Mouse (Mus musculus) gastrocnemius, postnatal 4 days (tissue): Measurements from ENCODE around the gene Rab34. TPM values are rescaled to one million over a fixed set of nuclear protein-coding genes. Genes with fewer than 3 reads are reported as not detected.

Experiments
- DNase-seq, 2 experiments: peaks; one replicate each; pipeline ENCODE4 v3.0.0; 2021 to 2022; ENCODE audit warnings: low spot score in 2 of 2, mixed read lengths in 2 of 2
- total RNA-seq, 2 experiments: library from RNA; stranded (reverse); gene quantifications; 2 replicates each; pipeline ENCODE4 v1.2.3; 2021

The Rab34 gene
- total RNA-seq, 2 experiments from 2014 or later, result 43.9 to 45.7 TPM

DNA sequence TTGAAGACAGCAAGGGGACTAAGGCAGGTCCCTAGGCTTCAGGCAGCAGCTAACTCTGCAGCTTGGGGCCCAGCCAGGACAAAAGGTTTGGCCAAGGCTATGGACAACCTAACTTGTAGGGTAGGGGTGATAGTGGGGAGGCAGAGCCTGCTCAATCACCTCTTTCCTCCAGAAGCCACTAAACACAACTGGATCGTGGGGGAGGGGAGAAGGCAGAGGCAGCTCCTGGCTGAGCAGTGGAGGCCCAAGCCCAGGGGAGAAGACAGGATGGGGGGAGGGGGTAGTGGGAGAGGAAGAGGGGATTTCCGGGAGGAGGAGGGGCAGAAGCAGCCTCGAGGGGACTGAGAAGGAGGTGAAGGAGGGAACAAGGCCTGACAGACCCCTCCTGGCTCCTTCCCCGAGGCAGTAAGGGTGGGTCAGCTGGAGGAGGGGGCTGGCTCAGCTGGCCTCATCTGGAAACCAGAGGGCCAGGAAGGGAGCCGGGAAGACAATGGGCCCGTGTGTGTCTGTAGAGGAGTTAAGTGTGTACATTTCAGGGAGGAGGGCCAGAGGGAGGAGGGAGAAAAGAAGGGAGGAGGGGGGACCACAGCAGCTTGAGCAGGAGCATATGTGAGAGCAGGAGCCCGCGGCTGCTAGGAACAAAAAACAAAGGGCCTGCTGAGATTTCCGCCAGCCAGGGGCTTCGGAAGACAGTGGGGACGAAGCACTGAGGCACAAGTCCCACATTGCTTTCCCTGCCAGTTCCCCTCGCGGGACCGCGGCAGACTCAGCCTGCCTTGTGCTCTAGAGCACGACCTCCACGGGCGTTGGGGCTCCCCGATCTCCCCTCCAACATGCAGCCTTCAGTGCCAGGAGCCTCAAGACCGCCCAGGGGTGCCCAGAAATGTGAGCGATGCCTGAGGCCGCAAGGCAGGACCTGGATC is 24.3 kb upstream of the Rab34 start:
- DNase-seq, result peak; percentile 54 to 81

DNA sequence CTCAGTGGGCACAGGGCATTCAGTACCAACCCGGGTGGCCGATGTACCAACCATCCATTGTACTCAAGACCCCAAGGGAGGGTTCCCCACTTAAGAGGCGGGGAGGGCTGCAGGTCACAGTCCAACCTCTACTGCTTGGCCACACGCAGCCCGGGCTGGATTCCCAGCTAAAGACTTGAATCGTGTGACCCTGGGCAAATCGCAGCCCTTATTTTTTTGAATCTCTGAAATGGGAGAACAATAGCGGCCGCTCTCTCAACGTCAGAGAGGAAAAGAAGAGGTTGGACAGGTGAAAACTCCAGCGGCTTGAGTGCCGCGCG is 23.7 kb upstream of the Rab34 start:
- DNase-seq, result no peak

DNA sequence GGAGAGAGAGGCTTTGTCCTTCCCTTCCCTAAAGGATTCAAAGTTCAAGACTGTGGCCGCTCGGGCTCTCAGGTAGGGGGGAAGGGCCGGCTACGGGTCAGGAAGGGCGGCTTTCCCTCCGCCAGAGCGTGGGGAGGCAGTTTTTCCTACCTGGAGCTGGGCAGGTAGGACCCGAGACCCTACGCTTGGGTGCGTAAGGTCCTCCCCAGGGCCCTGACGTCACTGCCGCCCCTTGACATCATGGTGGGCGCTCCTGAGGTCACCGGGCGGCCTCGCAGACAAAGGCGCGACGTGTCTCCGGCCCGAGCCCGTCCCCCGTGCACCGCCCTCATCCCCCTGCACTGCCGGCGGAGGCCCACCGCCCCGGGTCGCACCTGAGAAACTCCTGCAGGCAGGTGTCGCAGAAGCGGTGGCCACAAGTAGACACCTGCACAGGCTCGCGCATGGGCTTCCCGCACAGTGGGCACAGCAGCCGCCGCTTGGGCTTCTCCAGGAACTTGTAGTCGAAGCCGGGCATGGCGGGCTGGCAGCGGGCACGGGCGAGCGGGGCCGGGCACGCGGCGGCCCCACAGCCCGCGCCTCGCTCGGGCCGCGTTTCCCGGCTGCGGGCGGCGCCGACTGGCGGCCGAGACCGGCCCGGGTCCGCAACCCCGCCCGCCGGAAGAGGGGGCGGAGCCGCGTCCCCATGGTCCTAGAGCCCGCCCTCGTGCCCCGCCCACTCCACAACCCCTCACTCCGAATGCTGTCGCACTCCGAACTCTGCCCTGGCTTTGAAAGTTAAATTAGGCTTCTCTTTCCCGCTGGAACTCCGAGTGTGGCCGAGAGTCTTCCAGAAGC is 23.1 kb upstream of the Rab34 start, which contains the start of gene Traf4:
TSS of gene Traf4 (minus strand) at position 666 of the 837 bp plus-strand sequence.
- DNase-seq, result peak; percentile 76 to 87

DNA sequence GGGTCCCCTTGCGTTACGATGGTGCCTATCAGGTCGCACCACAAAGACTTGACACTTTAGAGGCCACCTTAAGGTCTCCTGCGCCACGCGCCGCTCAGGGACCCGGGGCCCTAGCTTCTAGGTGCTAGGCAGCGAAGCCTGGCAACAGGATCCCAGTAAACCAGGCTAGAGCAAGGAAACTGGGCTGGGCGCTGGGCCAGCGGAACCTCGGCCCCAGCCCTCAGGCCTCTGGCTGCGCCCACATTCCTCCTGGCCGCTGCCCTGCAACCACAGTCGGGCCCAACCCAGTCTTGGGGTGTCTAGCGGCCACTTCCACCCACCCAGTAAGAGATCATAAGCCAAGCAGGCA is 22.5 kb upstream of the Rab34 start:
- DNase-seq, result no peak

DNA sequence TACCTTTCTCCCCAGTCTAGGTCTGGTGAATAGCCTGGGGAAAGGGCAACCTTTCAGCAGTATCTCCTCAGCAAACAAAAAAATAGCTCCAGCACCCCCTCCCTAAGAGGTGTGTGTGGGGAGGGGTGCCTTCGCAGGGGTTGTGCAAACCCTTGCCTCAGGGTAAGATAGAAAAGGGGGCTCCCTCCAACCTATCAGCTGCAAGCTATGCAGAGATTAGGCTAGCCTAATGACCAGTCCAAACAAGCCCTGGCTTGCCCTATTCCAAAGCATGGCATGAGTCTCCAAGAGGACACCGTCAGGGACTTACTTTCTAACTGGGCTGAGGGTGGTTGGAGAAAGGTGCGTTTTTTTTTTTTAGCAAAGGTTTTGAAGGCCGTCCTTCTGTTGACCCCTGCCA is 22.1 kb upstream of the Rab34 start:
- DNase-seq, result no peak

DNA sequence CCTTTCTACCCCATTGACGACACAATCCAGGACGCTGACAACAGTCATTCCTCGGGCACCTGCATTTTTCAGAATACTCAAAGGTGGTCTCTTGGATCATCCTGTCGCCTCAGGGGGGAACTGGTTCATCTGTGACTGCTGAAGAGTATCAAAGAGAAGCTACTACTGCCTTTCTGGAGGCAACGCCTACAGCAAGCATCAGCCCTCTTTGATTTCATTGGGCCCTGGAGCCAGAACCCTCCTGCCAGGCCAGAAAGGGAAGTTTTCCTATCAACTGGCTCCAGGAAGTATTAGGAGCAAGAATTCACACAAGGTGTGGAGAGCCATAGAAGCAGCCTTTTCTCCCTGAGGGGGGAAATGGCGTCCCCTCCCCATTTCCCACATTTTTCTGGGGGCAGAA is 21.6 kb upstream of the Rab34 start:
- DNase-seq, result no peak

DNA sequence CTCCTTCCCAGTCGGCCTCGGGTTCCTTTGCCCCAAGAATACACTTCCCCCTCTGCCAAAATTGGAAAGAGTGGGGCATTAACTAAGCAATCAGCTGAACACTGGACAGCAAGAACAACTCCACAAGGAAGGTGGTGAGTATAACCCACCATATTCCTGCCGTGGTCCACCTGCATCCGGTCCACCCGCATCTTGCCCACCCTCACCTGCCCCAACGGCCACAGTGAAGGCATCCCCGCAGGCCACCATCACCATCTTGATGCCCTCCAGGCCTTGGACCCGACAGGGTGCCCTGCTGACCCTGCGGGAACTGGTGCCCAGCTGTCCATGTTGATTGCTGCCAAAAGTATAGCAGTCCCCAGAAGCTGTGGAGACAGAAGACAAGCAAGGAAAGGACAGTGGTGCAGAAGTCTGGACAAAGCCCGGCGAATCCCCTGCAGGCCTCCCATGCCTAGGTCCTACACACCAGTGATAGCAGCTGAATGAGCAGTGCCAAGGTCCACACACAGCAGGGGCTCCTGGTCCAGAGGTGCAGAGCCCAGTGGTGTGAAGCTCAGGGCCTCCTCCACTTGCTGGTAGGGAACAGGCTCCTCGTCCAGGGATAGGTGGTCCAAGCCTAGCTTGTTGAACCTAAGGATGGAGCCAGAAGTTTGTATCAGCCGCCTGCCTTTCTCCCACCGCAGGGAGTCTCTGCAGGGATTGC is 20.8 kb upstream of the Rab34 start:
- DNase-seq, result no peak

DNA sequence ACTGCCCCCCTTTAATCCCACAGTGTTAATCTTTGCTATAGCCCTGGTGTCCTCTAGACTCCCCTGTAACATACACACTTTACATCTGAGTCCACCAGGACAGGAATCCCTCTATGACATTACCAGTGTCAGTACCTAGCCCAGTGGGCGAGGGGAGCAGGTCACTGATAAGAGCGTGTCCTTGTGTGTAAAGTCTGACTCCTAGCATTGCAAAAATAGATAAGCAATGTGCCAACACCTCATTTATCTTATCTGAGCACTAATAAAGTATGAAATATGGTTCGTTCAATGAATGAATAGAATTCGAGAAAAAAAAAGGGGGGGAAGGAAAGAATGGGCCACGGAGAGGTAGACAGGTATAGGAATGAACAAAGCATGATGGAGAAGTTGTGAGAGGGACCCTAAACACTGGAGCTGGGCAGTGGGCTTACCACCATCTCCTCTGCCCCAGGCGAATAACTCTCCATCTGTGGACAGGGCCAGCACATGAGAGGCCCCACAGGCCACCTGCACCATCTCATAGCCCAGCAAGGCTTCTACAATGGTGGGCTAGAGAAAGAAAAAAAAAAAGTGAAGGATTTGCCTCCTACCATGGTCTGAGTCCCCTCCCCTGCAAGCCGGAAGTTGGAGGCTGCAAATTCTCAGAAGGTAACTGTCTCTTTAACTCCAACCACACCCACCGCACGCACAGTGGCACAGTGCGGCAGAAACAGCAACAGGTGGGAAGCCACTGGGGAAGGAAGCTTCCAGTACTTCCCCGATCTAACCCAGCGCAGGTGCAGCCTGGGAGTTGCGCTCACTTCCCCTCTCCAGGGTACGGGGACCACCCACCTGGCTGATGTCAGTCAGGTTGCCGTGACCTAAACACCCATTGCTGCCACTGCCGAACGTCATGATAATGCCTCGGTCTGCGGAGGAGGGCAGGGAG is 19.4 kb upstream of the Rab34 start:
- no peak for DNase-seq

DNA sequence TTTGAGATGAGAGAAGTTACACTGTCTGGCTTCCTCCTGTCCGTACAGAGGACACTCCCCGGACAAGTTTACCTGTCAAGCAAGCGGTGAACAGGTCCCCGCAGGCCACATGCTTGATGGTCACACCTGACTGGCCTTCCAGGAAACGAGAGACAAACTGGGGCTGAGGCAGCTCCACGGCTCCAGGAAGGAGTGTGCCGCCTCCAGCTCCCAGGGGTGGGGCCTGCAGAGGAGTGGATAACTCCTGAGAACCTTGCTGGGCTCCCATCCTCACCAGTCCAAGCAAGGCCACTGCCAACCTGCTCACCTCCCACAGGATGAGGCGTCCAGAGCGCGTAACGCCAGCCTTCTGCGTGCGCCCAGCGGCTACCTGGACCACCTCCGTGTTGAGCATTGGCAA is 17.9 kb upstream of the Rab34 start:
- DNase-seq, result no peak

DNA sequence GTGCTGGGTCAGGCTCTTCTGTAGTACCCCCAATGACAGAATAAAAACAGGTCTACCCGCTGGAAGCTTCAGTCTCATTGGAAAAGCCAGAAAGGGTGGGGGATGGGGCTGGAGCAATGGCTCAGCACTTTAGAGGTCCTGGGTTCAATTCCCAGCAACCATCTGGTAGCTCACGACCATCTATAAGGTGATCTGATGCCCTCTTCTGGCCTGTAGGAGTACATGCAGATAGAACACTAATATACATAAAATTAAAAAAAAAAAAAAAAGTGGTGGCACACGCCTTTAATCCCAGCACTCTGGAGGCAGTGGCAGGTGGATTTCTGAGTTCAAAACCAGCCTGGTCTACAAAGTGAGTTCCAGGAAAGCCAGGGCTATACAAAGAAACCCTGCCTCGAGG is 16.9 kb upstream of the Rab34 start:
- DNase-seq, result no peak

DNA sequence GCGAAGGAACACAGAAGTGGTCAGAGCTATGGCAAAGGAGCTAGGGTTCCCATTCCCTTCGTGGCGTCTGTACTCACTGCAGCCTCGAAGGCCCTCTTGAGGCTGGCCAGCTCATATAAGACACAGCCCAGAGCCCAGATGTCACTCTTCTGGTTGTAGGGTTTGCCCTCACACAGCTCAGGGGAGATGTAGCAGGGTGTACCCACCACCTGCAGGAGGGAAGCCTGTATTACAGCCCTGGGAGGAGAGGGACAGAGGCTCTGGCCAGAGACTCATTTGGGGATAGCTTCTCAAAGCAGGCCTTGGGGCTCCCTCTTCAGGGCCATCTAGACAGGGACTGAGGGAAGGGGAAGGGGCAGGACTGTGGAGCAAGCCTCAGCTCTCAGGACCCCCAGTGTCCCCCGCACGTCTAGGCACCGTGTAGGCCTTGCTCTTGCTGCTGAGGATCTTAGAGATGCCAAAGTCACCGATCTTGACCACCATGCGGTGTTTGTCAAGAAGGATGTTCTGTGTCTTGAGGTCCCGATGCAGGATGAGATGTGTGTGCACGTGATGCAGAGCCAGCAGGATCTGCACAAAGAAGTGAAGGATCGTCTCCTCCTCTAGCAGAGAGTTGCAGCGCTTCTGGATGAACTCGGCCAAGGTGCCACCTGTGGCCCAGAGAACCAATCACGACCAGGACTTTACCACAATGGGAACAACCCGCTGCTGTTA is 16.0 kb upstream of the Rab34 start:
- DNase-seq, result no peak

DNA sequence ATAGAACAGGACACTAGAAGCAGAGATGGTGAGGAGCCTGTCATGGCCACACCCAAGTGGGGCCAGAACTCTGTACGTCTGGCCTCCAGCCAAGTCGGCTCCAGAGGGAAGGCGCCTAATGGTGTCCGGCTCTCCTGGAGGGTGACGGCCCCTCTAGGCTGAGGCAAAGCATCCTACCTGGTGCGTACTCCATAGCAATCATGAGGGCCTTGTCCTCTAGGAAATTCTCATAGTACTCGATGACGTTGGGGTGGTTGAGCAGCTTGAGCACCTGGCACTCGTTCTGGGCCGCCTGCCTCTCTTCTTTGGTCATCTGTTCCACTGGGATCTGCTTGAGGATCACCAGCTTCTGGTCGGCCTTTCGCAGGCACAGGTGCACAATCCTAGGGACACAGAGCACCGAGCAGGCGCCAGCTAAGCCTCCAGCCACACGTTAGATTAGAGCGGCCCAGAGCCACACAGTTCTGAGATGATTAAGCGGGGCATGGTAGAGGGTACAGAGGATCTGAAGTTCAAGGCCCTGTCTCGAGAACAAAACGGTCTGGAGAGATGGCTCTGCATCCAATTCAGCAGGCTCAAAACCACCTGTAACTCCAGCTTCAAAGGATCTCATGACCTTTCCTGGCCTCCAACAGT is 15.4 kb upstream of the Rab34 start:
- no peak for DNase-seq

DNA sequence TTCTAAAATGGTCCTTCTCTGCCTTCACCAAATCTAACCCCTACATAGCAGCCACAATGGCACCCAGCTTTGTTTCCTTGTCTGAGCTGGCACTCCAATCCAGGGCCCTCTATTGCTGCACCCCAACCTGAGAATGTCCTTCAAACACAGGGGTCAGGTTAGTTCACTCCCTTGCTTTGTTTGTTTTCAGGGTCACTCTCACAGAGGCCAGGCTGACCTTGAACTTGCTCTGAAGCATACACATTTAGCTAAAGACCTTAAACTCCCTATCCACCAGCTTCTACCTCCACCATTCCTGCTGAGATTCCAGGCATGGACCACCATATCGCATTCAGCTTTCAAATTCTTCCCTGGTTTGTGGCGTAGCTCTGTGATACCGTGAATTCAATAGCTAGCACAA is 13.7 kb upstream of the Rab34 start:
- no peak for DNase-seq

DNA sequence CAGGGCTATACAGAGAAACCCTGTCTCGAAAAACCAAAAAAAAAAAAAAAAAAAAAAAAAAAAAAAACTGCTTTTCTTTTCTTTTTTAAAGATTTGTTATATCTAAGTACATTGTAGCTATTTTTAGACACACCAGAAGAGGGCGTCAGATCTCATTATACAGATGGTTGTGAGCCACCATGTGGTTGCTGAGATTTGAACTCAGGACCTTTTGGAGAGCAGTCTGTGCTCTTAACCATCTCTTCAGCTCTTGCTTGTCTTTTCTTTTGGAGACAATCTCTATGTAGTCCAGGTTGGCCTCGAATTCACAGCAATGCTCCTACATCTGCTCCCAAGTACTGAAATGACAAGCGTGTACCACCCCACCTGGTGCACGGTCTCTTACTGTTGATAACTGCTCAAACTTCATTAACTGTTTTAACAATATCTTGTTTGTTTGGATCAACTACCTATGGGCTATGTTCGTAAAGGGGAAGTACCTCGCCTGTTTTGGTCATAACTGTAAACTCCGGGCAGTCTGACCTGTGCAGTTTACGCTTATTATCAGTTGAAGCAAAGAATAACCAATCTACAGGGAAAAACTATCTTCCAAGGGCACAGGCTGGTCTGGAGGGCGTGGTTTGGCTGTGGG is 12.3 kb upstream of the Rab34 start:
- no peak for DNase-seq

DNA sequence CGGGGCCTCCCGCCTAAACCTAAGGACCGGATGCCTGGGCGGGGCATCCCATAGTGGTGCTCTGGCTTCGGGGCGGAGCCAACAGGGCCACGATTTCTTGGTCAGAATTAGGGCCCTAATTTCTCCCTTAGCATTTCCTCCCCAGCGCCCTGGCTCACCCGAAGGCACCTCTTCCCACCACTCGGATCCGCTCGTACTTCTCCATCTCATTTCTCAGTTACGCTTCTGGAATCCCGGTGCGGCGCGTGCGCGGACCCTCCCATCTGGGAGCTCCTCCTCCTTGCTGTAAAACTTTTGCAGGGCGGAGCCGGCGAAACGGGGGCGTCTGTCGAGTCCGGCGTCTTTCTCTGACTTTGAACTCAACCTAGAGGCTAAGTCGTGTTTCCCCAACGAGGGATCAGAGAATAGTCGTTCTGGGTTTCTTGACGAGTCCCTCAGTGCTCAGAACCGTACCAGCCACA is 11.8 kb upstream of the Rab34 start, which contains the start of the genes Nek8 and Tlcd1:
TSS of gene Nek8 (minus strand) at position 274 of the 461 bp plus-strand sequence.
TSS of gene Tlcd1 (plus strand) at position 310 of the 461 bp plus-strand sequence.
- DNase-seq, result peak; percentile 74 to 90

DNA sequence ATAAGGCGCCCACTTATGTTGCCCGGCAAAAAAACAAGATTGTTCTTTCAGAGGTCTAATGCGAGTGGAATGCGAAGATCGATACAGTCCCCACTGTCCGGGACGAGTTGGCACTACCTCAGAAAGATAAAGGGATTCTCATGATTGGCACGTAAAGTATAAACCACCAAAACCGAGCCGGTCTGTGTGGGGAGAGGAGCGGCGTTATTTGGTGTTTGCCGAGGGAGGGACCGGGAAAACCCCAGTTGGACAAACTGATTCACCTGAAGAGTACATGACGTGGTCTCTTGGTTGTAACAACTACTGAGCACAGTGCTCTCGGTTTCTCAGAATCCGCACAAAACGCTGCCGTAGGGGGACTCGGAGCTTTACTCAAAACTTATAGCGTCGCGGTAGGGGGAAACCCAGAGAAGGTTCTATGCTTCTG is 11.3 kb upstream of the Rab34 start:
- no peak for DNase-seq

DNA sequence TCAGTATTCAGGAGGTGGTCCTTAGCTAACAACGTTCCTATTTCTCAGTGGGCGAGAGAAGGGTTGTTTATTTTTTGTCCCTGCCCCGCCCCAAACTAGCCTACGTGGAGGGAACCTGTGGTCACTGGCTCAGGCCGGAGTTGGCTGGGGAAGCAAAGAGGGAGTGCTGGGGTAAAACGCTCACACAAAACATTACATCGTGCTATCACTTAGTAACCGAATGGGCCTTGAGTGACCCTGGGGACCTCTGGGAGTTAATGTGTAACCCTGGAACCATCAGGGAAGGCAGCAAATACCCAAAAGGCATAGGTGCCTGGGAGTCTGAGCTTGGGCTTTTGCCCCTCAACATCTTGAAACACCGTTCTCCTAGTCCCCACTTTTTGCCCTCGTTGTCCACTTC is 10.8 kb upstream of the Rab34 start:
- no peak for DNase-seq
